Mouse (Mus musculus) layer of hippocampus, postnatal 10 days (tissue): ENCODE data around the gene Ppm1d. TPM values are rescaled to one million over a fixed set of nuclear protein-coding genes. Genes with fewer than 3 reads are reported as not detected.
A peak's percentile ranks its signal among the peaks of the same experiment; 100 is the strongest.

ENCODE experiments used
- DNase-seq, 2 experiments: peaks; one replicate each; pipeline ENCODE4 v3.0.0; 2021; ENCODE audit warnings: low spot score in 2 of 2
- long read RNA-seq: library from polyadenylated mRNA; stranded (forward); transcript quantifications from one replicate; pipeline ENCODE4 v2.0.0, GENCODE M21; 2023
- total RNA-seq, 2 experiments: library from RNA; stranded (reverse); gene quantifications; 2 replicates each; pipeline ENCODE4 v1.2.3; 2021

The Ppm1d gene
- 10 to 100 TPM; 20.6 to 20.7 TPM for total RNA-seq
- long read RNA-seq, transcript Ppm1d-201 (6 exons, 2,899 nt) = major isoform, 15 of 16 reads
- long read RNA-seq, partial matches to known transcripts = 0 of 16 reads
- long read RNA-seq, other reads (novel, unspliced or antisense) = 1 of 16 reads

- peak; percentile 97 for DNase-seq
Measured at GRCm38 (mm10) chr11:85310713-85311574, at the start of gene Ppm1d. Gene Ppm1d (plus strand): TSS chr11:85311244.

- DNase-seq = no peak
Measured at GRCm38 (mm10) chr11:85264635-85265034, 46.4 kb upstream of the Ppm1d start.

DNA sequence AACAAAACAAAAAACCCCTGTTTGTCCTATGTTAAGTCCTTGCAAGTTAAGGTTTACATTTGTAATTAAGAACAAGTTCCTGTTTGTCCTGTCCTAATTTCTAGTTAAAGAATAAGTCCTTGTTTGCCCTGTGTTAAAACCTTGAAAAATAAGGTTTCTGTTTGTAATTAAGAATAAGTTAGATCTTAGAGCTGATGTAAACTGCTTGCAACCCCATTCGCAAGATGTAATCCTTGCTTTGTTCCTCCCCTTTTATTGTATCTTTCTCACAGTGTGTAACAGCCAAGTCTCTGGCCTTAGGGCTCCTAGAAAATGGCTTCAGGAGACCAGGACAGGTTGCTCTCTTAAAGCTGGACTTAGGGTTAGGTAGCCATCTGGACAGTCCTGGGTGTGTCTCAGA lies 43.7 kb upstream of the Ppm1d start:
- no peak for DNase-seq

- peak; percentile 9 to 29 for DNase-seq
Measured at GRCm38 (mm10) chr11:85270631-85271030, 40.4 kb upstream of the Ppm1d start.

DNA sequence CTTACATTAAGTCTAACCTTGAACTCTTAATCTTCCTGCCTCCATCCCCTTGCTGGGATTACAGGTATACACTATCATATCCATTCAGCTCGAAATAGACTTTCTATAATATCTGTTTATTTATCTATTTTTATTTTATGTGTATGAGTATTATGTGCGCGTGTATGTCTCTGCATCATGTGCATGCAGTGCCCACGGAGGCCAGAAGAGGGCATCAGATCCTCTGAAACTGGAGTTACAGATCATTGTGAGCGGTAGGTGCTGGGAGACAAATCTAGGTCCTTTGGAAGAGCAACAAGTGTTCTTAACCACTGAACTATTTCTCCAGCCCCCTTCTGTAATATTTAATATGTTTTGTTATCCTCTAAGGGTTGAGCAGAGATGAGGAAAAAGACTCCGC lies 37.7 kb upstream of the Ppm1d start:
- DNase-seq = no peak

- no peak for DNase-seq
Measured at GRCm38 (mm10) chr11:85275151-85275550, 35.9 kb upstream of the Ppm1d start.

DNA sequence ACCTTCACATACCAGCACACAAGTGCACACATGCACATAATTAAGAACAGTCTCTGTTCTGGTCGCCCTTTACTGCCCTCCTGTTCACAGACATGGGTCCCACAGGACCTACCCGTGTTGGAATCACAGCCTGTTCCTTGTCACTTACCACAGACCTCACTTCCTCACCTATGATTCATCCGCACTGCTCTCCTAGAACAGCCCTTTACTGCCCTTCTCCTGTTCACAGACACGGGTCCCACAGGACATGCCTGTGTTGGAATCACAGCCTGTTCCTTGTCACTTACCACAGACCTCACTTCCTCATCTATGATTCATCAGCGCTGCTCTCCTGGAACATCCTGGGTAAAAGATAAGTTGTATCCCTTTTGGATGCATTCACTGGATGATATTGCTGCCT lies 33.4 kb upstream of the Ppm1d start:
- no peak for DNase-seq

DNA sequence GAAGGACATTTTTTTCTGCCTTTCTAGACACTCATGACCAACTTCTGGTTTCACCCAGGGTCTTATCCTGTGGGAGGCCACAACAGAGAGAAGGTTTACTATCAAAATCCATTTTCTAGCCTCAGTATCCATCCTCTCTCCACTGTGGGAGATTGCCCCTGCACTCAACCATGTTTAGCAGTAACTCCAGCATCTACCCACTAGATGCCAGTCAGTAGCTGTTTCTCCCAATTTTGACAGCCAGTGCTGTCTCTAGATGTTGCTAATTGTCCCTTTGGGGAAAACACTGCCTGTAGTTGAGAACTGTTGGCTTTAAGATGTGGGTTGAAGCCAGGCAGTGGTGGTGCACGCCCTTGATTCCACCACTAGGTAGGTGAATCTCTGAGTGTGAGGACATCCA lies 32.9 kb upstream of the Ppm1d start:
- DNase-seq = peak in 1 of 2 experiments; percentile 24

GRCm38 (mm10) chr11:85281219-85281878 lies 29.7 kb upstream of the Ppm1d start:
- no peak for DNase-seq

GRCm38 (mm10) chr11:85297953-85298352 lies 13.1 kb upstream of the Ppm1d start:
- DNase-seq = no peak

GRCm38 (mm10) chr11:85299880-85300279 lies 11.2 kb upstream of the Ppm1d start:
- DNase-seq = no peak

DNA sequence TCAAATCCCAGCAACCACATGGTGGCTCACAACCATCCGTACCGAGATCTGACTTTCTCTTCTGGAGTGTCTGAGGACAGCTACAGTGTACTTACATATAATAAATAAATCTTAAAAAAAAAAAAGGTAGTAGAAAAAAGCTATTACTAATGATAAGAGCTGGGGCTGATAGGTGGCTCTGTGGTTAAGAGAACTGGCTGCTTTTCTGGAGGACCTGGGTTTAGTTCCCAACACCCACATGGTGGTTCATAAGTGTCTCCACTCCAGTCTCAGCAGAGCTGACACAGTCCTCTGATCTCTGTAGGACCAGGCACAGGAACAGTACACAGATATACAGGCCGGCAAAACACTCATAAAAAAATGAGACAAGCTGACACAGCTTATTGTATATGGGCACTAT lies 9.9 kb upstream of the Ppm1d start:
- no peak for DNase-seq

DNA sequence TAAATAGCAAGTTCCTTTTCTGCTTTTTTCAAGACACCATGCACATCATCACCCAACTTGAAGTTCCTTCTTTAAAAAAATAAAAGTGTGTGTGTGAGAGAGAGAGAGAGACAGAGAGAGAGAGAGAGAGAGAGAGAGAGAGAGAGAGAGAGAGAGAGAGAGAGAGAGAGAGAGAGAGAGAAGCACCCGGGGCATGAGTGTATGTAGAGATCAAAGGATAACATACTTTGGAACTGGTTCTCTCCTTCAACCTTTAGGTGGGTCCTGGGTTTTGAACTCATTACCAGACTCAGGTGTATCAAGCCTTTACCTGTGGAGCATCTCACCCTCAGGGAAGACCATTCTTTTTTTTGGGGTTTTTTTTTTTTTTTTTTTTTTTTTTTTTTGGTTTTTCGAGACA lies 9.2 kb upstream of the Ppm1d start:
- no peak for DNase-seq

DNA sequence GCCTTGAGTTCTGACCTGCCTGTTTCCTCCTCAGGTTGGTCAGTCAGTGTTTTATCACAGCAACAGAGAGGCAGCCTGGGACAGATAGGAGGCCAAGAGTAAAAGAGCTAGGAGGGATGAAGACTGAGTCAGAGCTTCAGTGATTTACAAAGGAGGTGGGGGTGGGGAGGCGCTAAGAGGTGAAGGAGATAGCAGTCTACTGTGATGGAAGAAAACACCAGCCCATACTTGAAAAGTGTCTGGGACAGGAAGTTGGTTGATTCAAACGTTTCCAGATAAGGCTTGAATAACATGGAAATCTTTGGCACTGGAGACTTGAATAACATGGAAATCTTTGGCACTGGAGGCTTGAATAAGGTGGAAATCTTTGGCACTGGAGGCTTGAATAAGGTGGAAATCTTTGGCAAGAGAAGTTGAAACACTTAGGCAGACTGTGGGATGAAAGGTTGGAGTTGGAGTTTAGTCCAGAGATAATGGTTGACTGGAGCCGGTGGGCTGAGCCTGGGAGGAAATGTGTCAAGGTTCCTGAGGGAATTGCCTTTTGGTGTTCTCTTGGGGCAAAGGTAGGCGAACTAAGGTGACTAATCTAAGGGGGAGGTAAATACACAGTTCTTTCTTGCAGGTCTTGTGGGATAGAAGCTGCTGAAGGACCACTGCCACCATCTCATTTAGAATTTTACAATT lies 4.3 kb upstream of the Ppm1d start:
- DNase-seq = no peak

DNA sequence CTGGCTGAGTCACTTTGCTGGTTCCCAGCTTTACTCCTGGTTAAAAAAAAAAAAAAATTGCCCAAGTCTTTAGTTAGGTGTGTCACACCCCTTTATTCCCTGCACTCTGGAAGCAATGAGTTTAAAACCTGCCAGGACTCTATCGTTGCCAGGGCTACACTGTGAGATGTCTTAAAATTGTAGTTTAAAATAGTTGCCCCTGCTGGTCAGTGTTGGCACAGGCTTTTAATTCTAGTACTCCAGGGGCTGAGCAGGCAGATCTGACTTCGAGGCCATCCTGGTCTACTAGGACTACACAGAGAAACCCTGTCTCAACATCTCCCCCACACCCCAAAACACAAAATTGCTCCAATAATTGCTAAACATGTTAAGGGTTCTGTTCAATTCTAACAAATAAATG lies 2.2 kb upstream of the Ppm1d start:
- no peak for DNase-seq

DNA sequence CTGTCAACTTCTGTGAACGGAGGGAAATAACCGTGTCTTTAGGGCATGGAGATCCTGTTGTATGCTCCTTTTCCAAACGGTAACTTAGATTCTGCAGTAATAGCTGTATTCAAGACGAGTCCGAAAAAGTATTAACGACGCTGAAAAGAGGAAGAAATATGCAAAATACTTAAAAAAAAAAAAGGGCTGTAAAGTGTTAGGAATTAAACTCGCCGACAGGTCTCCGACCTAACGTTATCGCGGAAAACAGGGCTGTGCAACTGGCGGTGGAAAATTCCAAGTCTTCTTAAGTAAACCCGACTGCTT lies 684 bp upstream of the Ppm1d start:
- DNase-seq = no peak

DNA sequence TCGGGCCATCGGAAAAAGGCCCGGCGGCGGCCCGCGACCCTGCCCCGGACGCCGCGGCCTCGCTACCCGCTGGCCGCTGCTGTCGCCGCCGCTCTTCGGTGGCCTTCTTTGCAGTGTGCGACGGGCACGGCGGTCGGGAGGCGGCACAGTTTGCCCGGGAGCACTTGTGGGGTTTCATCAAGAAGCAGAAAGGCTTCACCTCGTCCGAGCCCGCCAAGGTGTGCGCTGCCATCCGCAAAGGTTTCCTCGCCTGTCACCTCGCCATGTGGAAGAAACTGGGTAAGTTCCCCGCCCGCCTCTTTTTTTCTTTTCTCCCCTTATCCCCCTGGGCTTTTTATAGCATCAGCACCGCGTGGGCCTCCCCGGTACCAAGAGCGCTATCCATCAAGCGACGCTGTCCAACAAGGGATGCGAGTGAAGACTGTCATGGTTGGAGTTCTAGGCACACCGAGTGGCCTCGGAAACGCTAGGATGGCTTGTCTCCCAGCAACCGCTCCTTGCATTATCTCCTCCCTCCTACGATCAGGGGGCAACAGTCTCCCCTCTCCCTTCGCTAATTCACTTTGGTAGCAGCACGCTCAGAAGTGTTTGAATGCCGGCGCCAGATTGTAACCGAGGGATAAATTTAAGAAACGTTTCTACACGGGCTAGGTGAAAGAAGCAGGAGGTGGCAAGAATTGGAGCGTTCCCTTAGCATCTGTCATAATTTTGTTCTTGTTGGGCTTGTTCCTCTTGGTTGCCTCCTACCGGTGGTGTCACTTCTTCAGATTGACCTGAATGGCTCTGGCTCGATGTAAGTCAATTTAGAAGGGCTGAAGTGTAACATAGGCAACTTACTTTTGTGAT lies 824 bp downstream of the Ppm1d start:
- peak; percentile 41 to 52 for DNase-seq

DNA sequence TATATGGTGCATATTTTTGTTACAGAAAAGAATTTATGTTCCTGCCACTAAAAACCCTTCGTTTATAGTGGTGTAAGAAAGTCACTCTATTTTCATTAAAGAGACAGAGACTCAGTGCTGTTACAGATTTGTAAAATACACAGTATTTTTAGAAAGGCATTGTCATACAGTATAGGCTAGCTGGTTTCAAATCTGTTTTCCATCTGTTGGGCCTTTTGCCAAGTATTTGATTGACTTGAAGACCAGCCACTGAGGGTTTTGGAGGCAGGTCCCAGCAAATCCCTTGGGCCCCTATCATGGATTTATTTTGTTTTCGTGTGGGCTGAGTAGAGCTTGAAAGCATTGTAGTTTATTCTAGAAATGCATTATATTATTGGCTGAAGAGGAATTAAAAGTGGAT lies 1.8 kb downstream of the Ppm1d start:
- peak; percentile 49 to 64 for DNase-seq

GRCm38 (mm10) chr11:85313361-85313760 lies 2.3 kb downstream of the Ppm1d start:
- no peak for DNase-seq

GRCm38 (mm10) chr11:85323567-85324330 lies 12.7 kb downstream of the Ppm1d start:
- DNase-seq = no peak
